Mouse (Mus musculus): ENCODE measurements around the gene Foxk1. TPM values are rescaled to one million over a fixed set of nuclear protein-coding genes. Genes with fewer than 3 reads are reported as not detected.

The Foxk1 gene
- total and polyA plus RNA-seq, 3 experiments = 9.2 to 13.8 (median 13.2) TPM

DNA sequence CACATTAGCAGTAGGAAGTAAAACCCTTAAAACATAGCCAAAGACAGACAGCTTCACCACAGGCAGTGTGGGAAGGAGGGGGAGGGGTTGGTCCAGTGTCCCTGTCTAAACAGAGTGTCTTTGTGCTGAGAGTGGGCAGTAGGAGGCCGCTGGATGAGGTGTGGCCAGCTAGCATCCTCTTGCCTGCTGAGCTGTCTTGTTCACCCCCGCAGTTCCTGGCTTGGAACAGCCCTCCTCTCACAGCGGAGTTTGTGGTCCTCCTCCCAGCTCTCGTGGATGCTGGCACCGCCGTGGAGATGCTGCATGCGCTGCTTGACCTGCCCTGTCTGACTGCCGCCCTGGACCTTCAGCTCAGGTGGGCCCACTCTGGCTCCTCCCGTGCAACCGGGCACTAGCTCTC lies 72.4 kb downstream of the Foxk1 start:
- H3K9ac ChIP-seq (ENCODE audit: low read depth, low read length) = no peak overlapping the region
- H3K4me3 ChIP-seq = no peak overlapping the region
- H3K27me3 ChIP-seq (ENCODE audit: control insufficient read depth, insufficient read depth, low read length) = no peaks in the 10 kb centered on the region
- intact Hi-C loops (cut with DNase I) = no loop called here
- no peak for DNase-seq
- TF ChIP-seq EP300 (IDR thresholded peaks at IDR 0.05; ENCODE audit: insufficient read depth, low read depth, low read length) = no peak
- no peak for TF ChIP-seq POLR2A (IDR thresholded peaks at IDR 0.05; ENCODE audit: insufficient read depth, low read depth, low read length)
- TF ChIP-seq CTCF (IDR thresholded peaks at IDR 0.05) = no peak
- WGBS = 71% methylated on average over 10 of the region's 10 CpGs
- no peak overlapping the region for H3K27ac ChIP-seq
- no peaks in the 10 kb centered on the region for H3K79me2 ChIP-seq (replicated peaks; ENCODE audit: control insufficient read depth, insufficient read depth, low read length)
- no peaks in the 10 kb centered on the region for H3K4me1 ChIP-seq (ENCODE audit: control insufficient read depth, insufficient read depth, low read length)
- H3K36me3 ChIP-seq (ENCODE audit: control insufficient read depth, insufficient read depth, low read length) = no peaks in the 10 kb centered on the region

DNA sequence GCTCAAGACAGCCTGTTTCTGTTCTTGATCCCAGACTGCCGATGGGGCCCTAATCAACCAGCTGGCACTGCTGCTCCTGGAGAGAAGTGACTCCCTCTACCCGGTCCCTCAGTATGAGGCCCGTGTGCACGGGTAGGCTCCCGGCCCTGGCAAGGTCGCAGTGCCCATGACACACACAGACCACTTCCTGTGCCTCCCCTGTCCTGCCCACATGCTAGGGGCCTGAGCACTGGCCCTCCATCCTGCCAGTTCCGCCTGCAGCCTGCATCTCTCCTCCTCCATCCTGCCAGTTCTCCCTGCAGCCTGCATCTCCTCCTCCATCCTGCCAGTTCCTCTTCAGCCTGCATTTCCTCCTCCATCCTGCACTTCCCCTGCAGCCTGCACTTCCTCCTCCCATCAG lies 74.4 kb downstream of the Foxk1 start:
- no peak overlapping the region for H3K27ac ChIP-seq
- no peaks in the 10 kb centered on the region for H3K4me1 ChIP-seq (ENCODE audit: control insufficient read depth, insufficient read depth, low read length)
- H3K9ac ChIP-seq (ENCODE audit: low read depth, low read length) = no peak overlapping the region
- H3K4me3 ChIP-seq = no peak overlapping the region
- intact Hi-C loops (cut with DNase I) = no loop called here
- TF ChIP-seq CTCF (IDR thresholded peaks at IDR 0.05) (no peak), POLR2A (IDR thresholded peaks at IDR 0.05; ENCODE audit: insufficient read depth, low read depth, low read length) (no peak), EP300 (IDR thresholded peaks at IDR 0.05; ENCODE audit: insufficient read depth, low read depth, low read length) (no peak)
- DNase-seq = no peak
- no peaks in the 10 kb centered on the region for H3K36me3 ChIP-seq (ENCODE audit: control insufficient read depth, insufficient read depth, low read length)
- H3K27me3 ChIP-seq (ENCODE audit: control insufficient read depth, insufficient read depth, low read length) = no peaks in the 10 kb centered on the region
- no peaks in the 10 kb centered on the region for H3K79me2 ChIP-seq (replicated peaks; ENCODE audit: control insufficient read depth, insufficient read depth, low read length)
- WGBS = 71% methylated on average over 7 of the region's 7 CpGs

DNA sequence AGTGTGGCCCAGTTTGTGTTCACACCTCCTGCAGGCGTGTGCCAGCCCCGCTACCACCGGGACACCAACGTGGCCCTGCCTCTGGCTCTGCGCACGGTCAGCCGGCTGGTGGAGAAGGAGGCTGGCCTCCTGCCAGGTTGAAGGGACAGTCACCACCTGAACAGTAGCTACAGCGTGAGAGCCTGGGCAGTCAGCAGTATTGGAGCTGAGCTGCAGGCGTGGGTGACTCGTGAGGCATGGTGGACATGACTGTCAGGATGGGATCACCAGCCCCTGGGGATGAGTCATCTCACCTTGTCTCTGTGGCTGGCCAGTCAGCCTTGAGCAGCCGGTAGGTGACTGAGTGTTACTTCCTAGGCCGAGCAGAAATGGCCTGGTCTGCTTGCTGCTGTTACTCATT lies 76.0 kb downstream of the Foxk1 start:
- Histone ChIP-seq H3K27ac (no peak overlapping the region), H3K4me3 (no peak overlapping the region), H3K27me3 (ENCODE audit: control insufficient read depth, insufficient read depth, low read length) (no peaks in the 10 kb centered on the region), H3K4me1 (ENCODE audit: control insufficient read depth, insufficient read depth, low read length) (no peaks in the 10 kb centered on the region), H3K9ac (ENCODE audit: low read depth, low read length) (no peak overlapping the region), H3K79me2 (replicated peaks; ENCODE audit: control insufficient read depth, insufficient read depth, low read length) (no peaks in the 10 kb centered on the region), H3K36me3 (ENCODE audit: control insufficient read depth, insufficient read depth, low read length) (no peaks in the 10 kb centered on the region)
- no peak for TF ChIP-seq POLR2A (IDR thresholded peaks at IDR 0.05; ENCODE audit: insufficient read depth, low read depth, low read length)
- TF ChIP-seq EP300 (IDR thresholded peaks at IDR 0.05; ENCODE audit: insufficient read depth, low read depth, low read length) = no peak
- no peak for TF ChIP-seq CTCF (IDR thresholded peaks at IDR 0.05)
- 67% methylated on average over 12 of the region's 12 CpGs for WGBS
- intact Hi-C loops (cut with DNase I) = no loop called here
- no peak for DNase-seq

DNA sequence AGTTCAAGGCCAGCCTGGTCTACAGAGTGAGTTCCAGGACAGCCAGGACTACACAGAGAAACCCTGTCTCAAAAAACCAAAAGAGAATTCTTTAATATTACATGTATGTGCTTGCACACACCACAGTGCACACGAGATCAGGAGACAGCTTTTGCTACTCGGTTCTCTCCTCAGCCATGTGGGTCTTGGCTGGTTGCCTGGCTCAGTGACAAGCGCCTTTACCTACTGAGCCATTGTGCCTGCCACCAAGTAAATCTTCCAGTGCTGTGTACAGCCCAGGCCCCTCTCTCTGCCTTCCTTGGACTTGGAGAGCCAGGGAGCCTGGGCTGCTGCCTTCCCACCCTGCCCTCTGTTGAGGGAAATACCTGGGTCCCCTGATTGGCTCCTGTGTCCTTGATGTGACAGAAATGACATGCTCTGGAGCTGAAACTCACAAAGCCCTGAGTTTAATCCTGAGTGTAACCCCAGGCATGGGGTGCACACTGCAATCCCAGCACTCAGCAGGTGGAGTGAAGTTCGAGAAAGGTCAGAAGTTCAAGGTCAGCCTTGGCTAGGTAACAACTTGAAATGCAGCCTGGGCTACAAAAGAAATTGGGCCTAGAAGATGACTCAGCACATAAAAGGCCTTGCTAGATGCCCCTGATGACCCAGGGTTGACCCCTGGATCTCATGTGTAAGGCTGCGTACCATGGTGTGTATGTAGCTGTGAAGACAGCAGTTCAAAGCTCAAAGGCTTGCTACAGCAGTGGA lies 76.7 kb downstream of the Foxk1 start:
- 81% methylated on average over 5 of the region's 5 CpGs for WGBS

DNA sequence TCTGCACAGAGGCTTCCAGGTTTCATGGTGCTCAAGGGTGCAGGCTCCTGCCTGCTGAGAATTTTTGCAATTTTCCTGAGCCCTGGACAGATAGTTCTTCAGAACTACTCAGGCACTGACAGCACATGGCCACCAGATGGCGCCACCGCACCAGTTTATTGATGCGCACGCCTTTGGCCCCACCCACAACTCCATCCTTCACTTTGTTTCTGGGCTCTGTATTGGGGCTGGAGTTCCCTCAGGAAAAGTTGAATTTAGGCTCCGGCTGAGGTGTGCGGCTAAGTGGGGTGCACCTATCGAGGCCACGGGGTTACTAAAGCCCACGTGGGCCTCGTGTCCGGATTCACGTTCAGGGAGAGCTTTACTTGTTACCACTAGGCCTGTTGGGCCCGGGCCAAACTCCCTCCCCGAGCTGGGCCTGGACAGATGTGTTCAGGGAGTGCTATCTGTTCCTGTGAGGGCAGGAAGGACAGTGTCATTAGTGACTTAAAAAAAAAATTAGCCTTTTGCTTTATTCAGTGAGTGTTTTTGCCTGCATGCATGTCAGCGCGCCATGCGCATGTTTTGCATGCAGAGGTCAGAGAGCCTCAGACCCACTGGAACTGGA lies 77.6 kb downstream of the Foxk1 start:
- H3K27ac ChIP-seq = no peak overlapping the region
- H3K27me3 ChIP-seq (ENCODE audit: control insufficient read depth, insufficient read depth, low read length) = no peaks in the 10 kb centered on the region
- H3K36me3 ChIP-seq (ENCODE audit: control insufficient read depth, insufficient read depth, low read length) = no peaks in the 10 kb centered on the region
- H3K4me1 ChIP-seq (ENCODE audit: control insufficient read depth, insufficient read depth, low read length) = no peaks in the 10 kb centered on the region
- TF ChIP-seq EP300 (IDR thresholded peaks at IDR 0.05; ENCODE audit: insufficient read depth, low read depth, low read length) = 0 out of 2 replicates have a peak, but pooled peaks have one; percentile 41
- TF ChIP-seq CTCF (IDR thresholded peaks at IDR 0.05) = peak; percentile 94
- 0 out of 2 replicates have a peak, but pooled peaks have one; percentile 14 for TF ChIP-seq POLR2A (IDR thresholded peaks at IDR 0.05; ENCODE audit: insufficient read depth, low read depth, low read length)
- no peaks in the 10 kb centered on the region for H3K79me2 ChIP-seq (replicated peaks; ENCODE audit: control insufficient read depth, insufficient read depth, low read length)
- peak overlapping the region; percentile 19; the same call in 1 of the 2 replicates for H3K4me3 ChIP-seq
- 27% methylated on average over 17 of the region's 17 CpGs for WGBS
- DNase-seq = peak; percentile 75 to 86
- intact Hi-C loops (cut with DNase I) = loop anchor here (1.0 to 2.0 kb wide), 3 partner anchors 71 to 239 kb away; no protein-coding TSS in a partner anchor
- peak overlapping the region; percentile 33; the same call in 1 of the 2 replicates for H3K9ac ChIP-seq (ENCODE audit: low read depth, low read length)

More for the DNA sequence above, 76.7 kb downstream of the Foxk1 start:
- intact Hi-C loops (cut with DNase I) = loop anchor here (1.0 to 2.0 kb wide), 2 partner anchors 143 to 240 kb away; no protein-coding TSS in a partner anchor
- H3K27me3 ChIP-seq (ENCODE audit: control insufficient read depth, insufficient read depth, low read length) = no peaks in the 10 kb centered on the region
- H3K9ac ChIP-seq (ENCODE audit: low read depth, low read length) = no peak overlapping the region
- TF ChIP-seq POLR2A (IDR thresholded peaks at IDR 0.05; ENCODE audit: insufficient read depth, low read depth, low read length) = no peak
- TF ChIP-seq CTCF (IDR thresholded peaks at IDR 0.05) = no peak
- TF ChIP-seq EP300 (IDR thresholded peaks at IDR 0.05; ENCODE audit: insufficient read depth, low read depth, low read length) = no peak
- no peaks in the 10 kb centered on the region for H3K4me1 ChIP-seq (ENCODE audit: control insufficient read depth, insufficient read depth, low read length)
- DNase-seq = no peak
- no peaks in the 10 kb centered on the region for H3K36me3 ChIP-seq (ENCODE audit: control insufficient read depth, insufficient read depth, low read length)
- H3K4me3 ChIP-seq = no peak overlapping the region
- no peaks in the 10 kb centered on the region for H3K79me2 ChIP-seq (replicated peaks; ENCODE audit: control insufficient read depth, insufficient read depth, low read length)
- no peak overlapping the region for H3K27ac ChIP-seq

DNA sequence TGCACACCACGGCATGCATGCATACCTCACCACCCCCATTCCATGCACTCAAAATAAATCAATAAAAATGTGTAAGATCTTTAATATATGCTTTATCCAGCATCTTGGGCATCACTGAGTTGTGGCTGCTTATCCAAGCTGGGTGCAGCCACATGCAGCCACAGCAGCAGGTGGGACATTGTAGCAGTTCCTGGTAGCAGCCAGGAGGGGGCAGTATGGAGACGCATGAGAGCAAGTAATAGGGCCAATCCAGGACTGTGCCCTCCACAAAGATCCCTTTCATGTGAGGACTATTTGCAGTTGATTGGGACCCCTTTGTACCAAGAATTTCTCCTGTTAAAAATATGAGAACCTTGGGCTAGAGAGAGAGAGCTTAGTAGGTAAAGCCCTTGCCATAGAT lies 81.2 kb downstream of the Foxk1 start:
- Histone ChIP-seq H3K27ac (no peak overlapping the region), H3K36me3 (ENCODE audit: control insufficient read depth, insufficient read depth, low read length) (no peaks in the 10 kb centered on the region), H3K27me3 (ENCODE audit: control insufficient read depth, insufficient read depth, low read length) (no peaks in the 10 kb centered on the region), H3K9ac (ENCODE audit: low read depth, low read length) (no peak overlapping the region), H3K79me2 (replicated peaks; ENCODE audit: control insufficient read depth, insufficient read depth, low read length) (no peaks in the 10 kb centered on the region), H3K4me1 (ENCODE audit: control insufficient read depth, insufficient read depth, low read length) (no peaks in the 10 kb centered on the region), H3K4me3 (no peak overlapping the region)
- no peak for TF ChIP-seq EP300 (IDR thresholded peaks at IDR 0.05; ENCODE audit: insufficient read depth, low read depth, low read length)
- peak; percentile 74 for TF ChIP-seq CTCF (IDR thresholded peaks at IDR 0.05)
- no peak for DNase-seq
- intact Hi-C loops (cut with DNase I) = no loop called here
- 57% methylated on average over 2 of the region's 2 CpGs for WGBS

Data from heart, adult 2 months (tissue).